Mouse (Mus musculus): ENCODE measurements at regions not wholly inside any gene's neighbourhood (a gene's known extent, or its start where the extent isn't known, plus 50 kb on each side); places are given as distances from the start of the nearest gene placed in this dataset.
A peak's percentile ranks its signal among the peaks of the same experiment; 100 is the strongest.
"Not testable (repeated sequence)": the region's sequence is repeated elsewhere in the genome, so short reads cannot be mapped to it uniquely, and the experiment has no call there.

DNA sequence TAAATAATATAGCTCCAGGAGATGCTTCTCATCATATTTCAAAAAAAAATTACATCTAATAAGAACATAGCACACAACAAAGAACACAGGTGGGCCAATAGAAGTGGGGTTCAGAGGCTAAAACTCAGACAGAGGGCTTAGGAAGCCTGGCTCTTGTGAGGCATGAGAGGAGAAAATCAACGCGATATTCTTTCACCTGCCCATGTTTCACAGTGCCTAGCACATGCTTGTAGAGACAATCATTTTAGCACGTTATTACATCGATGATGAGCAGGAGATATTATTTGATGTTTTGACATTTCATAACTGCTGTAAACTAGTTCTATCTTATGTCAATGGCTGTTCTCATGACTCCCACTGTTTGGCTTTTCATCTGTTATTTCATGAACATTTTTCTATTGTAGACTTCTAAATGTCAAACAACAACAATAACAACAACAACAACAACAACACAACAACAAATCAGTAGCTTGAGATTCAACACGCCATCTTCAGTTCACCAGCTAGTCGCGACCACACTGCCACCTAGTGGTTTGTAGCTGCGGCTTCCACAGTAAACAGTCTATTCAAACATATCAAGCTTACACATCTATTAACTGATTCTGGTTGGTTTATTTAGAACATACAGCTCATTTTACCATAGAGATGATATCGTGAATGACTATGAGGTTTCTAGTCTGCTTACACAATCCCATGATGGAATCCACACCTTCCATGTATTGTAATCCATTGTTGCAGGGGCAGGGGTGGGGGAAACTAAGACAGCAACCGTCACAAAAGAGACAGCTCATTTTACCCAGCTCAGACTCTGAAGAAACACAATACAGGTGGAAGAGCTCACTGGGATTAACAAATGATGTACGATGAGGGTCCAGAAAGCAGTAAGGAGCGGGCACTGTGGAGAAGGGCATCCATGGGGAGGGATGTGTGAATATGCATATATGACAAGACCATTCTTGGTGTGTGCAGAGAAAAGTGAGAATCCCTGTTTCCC lies 60.5 kb upstream of the Tmem200a start:
- DNase-seq = peak; percentile 40

DNA sequence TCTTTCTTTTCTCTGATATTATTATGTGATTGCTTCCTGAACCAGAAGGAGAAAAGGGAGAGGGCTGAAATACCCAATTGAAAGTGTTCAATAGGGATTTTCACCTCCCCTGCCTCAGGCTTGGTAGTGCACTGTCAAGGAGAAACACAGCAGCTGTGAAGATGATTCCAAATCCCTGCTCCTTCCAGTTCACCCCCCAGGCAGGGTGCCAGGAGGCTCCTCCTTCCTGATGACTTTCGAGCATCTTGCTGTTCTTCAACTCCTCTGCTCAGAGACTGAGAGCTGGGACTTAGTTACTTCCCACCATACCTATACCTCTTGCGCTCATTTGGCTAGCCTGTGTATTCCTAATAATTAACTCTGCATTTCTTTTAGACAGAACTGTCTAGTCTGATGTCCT lies 73.7 kb upstream of the Tmem200a start:
- peak; percentile 70 for DNase-seq

DNA sequence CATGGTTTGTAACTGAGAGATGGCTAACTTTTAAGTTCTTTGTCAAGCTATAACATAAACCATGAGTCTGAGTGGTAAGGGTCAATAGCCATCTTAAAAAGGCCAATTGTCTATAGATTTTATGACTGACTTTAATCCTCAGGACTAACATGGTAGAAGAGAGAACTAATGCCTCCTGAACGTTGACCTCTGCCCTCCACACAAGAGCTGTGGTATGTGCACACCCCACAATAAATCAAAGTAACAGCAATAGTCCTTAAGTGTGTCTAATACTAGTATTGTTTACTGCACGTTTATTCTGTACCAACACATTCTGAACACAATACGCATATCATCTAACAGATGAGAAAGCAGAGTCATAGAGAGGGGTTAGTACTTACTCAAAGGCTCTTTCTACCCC lies 70.7 kb upstream of the Samd3 start:
- no peak for DNase-seq

DNA sequence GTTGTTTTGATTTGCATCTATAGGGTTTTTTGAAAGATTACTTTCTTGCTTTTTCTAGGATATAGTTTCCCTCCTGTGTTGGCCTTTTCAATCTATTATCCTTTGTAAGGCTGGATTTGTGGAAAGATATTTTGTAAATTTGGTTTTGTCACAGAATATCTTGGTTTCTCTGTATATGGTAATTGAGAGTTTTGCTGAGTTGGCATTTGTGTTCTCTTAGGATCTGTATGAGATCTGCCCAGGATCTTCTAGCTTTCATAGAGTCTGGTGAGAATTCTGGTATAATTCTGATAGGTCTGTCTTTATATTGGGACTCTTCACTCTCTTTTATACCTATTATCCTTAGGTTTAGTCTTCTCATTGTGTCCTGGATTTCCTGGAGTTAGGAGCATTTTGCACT lies 68.4 kb upstream of the Samd3 start:
- DNase-seq = not testable (repeated sequence)

DNA sequence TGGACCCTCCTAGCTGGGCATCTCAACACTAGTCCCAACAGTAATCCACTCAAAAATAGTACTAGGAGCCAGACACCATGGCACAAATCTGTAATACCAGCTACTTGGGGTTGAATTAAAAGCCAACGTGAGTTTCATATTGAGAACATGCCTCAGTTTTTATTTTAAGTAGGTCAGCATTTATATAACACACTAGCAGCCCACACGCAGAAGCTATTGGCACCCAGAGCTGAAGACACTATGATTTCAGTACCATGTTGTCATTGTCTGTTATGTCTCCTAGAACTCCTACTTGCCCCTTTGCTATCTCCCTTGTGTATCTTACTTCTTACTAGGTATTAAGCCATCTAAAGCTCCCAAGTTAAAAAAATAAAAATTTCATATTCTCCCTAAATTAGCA lies 65.0 kb upstream of the Samd3 start:
- DNase-seq = no peak

DNA sequence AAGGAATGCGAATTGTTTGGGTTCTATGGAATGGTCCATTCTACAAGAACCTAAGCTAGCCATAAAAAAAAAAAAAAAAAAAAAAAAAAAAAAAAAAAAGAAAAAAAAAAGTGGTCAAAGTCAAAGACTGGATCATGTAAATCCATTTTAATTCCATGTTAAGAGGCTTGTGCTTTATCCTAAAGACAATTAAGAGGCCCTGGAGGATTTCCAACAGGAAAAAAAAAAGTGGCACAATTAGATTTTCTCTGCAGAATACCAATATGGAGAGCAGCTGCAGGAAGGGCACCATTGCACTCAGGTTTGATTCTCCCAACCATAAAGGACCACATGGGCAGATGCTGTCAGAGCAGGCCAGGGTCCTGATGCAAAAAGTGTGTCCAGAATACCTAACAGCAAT lies 51.9 kb upstream of the Samd3 start:
- no peak for DNase-seq

DNA sequence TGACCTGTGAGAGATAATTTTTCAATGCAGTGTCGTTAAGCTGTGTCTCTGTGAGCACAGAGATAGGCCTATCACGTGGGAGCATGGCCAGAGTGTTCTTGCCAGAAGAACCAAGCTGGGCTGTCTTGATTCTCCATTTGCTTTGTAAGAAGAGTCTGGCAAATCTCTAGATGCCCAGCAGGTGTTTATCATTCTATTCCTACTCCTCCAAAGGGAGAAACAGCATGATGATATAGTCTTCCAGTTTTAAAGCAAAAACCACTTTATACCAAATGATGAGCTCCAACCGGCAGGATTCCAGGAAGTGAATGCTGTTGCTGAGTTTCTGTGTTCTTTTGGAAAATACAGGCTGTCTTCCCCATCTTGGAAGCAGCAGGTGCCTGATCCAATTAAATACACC lies 51.2 kb upstream of the Samd3 start:
- DNase-seq = no peak

Data from heart, adult 11 months (tissue).